Mouse (Mus musculus): ENCODE results near the gene Arhgap15. TPM values are rescaled to one million over a fixed set of nuclear protein-coding genes. Genes with fewer than 3 reads are reported as not detected.

Gene Arhgap15
- polyA plus RNA-seq, 1 experiment from 2014 or later = 2.8 TPM

GRCm38 (mm10) chr2:44016720-44017119 is 268.1 kb downstream of the Arhgap15 start:
- DNase-seq (ENCODE audit: low spot score) (no peak), ATAC-seq (ENCODE audit: low read depth) (no peak)
- Histone ChIP-seq H3K27ac (replicated peaks; ENCODE audit: low read depth, low read length) (no peak overlapping the region), H3K9me3 (ENCODE audit: control insufficient read depth, low read length) (no peaks in the 10 kb centered on the region), H3K4me1 (ENCODE audit: control insufficient read depth, insufficient read depth, low read length) (no peaks in the 10 kb centered on the region), H3K36me3 (ENCODE audit: control insufficient read depth, insufficient read depth, low read length) (no peaks in the 10 kb centered on the region), H3K27me3 (replicated peaks; ENCODE audit: control insufficient read depth, insufficient read depth, low read length) (no peaks in the 10 kb centered on the region), H3K9ac (ENCODE audit: low read depth, low read length) (no peak overlapping the region), H3K4me2 (ENCODE audit: low read depth, low read length) (no peak overlapping the region), H3K4me3 (ENCODE audit: low read depth, low read length) (no peak overlapping the region)
- WGBS = 77% methylated on average over 3 of the region's 3 CpGs

DNA sequence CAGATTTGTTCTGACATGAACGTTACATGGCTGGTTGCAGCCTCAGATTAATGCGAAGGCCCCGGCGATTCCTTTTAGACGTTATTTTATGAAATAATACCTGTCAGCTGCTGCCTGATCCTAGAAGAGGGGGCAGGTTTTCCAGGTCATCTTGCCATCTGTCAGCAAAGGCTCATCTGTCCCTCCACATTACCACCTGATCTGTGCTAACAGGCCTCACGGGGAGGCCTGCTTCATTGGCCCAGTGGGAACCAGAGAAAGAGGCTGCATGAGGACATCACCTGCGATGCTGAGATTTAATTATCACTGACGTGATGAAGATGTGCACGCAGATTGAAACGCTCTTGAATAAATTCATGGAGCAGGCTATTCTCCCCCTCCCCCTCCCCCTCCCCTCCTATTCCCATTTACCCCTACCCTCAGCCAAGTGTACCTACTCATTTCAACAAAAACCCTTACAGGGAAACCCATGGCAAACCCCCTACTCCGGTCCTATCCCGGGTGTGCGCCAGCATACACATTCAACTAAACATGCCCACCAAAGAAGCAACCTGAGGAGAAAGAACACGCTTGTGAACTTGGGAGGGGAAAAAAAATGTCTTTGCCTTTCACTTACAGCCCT is 268.9 kb downstream of the Arhgap15 start:
- Histone ChIP-seq H3K36me3 (ENCODE audit: control insufficient read depth, insufficient read depth, low read length) (no peaks in the 10 kb centered on the region), H3K27me3 (replicated peaks; ENCODE audit: control insufficient read depth, insufficient read depth, low read length) (no peaks in the 10 kb centered on the region), H3K4me3 (ENCODE audit: low read depth, low read length) (no peak overlapping the region), H3K9me3 (ENCODE audit: control insufficient read depth, low read length) (no peaks in the 10 kb centered on the region), H3K27ac (replicated peaks; ENCODE audit: low read depth, low read length) (no peak overlapping the region), H3K4me2 (ENCODE audit: low read depth, low read length) (no peak overlapping the region), H3K9ac (ENCODE audit: low read depth, low read length) (no peak overlapping the region), H3K4me1 (ENCODE audit: control insufficient read depth, insufficient read depth, low read length) (no peaks in the 10 kb centered on the region)
- ATAC-seq (ENCODE audit: low read depth) (peak; percentile 50; the same call in 1 of the 2 replicates), DNase-seq (ENCODE audit: low spot score) (peak; percentile 27)
- WGBS = 78% methylated on average over 14 of the region's 14 CpGs

DNA sequence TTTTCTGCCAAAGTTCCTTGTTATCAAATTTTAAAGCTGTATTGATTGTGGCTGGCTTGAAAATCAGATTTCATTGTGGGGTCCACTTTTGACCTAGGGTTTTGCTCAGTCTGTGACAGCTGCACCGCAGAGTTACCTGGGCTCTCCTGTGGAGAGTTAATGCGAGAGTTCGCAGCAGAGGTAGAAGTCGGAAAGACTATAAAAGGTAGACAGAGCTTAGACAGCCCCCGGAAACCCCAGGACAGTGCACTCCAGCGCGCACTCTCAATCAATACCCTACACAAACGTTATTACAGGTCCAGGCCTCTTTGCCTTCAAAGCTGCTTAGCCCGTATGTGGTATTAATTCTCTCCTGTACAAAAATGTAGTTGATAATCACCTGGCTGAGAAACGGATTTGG is 269.4 kb downstream of the Arhgap15 start:
- H3K9ac ChIP-seq (ENCODE audit: low read depth, low read length) = no peak overlapping the region
- H3K27ac ChIP-seq (replicated peaks; ENCODE audit: low read depth, low read length) = no peak overlapping the region
- no peak for DNase-seq (ENCODE audit: low spot score)
- no peak overlapping the region for H3K4me2 ChIP-seq (ENCODE audit: low read depth, low read length)
- no peaks in the 10 kb centered on the region for H3K4me1 ChIP-seq (ENCODE audit: control insufficient read depth, insufficient read depth, low read length)
- no peak for ATAC-seq (ENCODE audit: low read depth)
- 79% methylated on average over 10 of the region's 10 CpGs for WGBS
- no peaks in the 10 kb centered on the region for H3K36me3 ChIP-seq (ENCODE audit: control insufficient read depth, insufficient read depth, low read length)
- H3K9me3 ChIP-seq (ENCODE audit: control insufficient read depth, low read length) = no peaks in the 10 kb centered on the region
- H3K4me3 ChIP-seq (ENCODE audit: low read depth, low read length) = no peak overlapping the region
- no peaks in the 10 kb centered on the region for H3K27me3 ChIP-seq (replicated peaks; ENCODE audit: control insufficient read depth, insufficient read depth, low read length)

DNA sequence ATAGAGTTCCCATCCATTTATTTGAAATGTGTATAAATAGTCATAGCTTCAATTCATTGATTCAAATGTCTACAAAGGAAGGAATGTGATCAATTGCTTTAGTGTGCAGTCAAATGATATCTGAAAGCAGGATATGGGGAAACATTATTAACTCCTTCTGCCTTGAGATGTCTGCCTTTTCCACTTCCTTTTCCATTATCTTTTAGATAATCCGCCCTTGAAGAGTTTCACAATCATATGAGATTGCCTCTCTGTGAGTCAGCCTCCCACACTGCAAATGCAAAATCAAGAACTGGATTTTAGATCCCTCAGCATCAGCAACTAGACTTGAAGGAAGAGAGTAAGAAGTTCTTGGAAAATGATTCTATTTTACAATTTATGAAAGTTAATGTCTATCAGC is 276.1 kb downstream of the Arhgap15 start:
- Histone ChIP-seq H3K36me3 (ENCODE audit: control insufficient read depth, insufficient read depth, low read length) (no peaks in the 10 kb centered on the region), H3K4me2 (ENCODE audit: low read depth, low read length) (no peak overlapping the region), H3K9me3 (ENCODE audit: control insufficient read depth, low read length) (no peaks in the 10 kb centered on the region), H3K4me3 (ENCODE audit: low read depth, low read length) (no peak overlapping the region), H3K4me1 (ENCODE audit: control insufficient read depth, insufficient read depth, low read length) (no peaks in the 10 kb centered on the region), H3K9ac (ENCODE audit: low read depth, low read length) (no peak overlapping the region), H3K27ac (replicated peaks; ENCODE audit: low read depth, low read length) (no peak overlapping the region), H3K27me3 (replicated peaks; ENCODE audit: control insufficient read depth, insufficient read depth, low read length) (no peaks in the 10 kb centered on the region)
- DNase-seq (ENCODE audit: low spot score) (no peak), ATAC-seq (ENCODE audit: low read depth) (no peak)
- WGBS = 82% methylated on average over 1 of the region's 1 CpGs

DNA sequence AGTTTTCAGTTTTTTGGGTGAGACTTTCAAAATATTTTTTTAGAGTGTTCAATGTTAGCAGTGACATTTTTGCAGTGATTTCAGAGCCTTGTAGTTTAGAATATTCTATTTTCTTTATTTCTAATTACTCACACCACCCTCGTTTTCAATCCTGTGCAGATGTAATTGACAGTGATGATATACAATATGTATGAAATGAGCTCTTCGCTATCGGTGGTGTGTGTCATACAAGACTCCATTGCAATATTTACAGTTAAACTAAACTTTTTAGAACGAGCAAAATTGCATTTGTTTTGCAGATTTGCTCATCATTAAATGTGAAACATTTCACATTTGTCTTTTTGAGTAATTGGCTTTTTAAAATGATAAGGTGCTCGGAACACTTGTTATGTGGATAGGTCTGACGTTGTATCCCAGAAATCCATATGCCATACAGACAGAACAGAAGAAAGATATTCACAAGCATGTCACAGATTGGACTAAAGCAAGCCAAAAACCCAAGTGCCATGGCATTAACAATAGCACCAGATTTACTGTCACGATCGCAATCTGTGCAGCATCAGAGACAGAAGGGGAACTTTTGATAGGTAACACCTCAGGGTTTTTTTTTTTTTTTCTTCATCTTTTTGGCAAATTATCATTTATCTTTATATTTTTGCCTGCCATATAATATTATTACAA is 280.6 kb downstream of the Arhgap15 start:
- no peaks in the 10 kb centered on the region for H3K27me3 ChIP-seq (replicated peaks; ENCODE audit: control insufficient read depth, insufficient read depth, low read length)
- ATAC-seq (ENCODE audit: low read depth) (no peak), DNase-seq (ENCODE audit: low spot score) (no peak)
- no peaks in the 10 kb centered on the region for H3K9me3 ChIP-seq (ENCODE audit: control insufficient read depth, low read length)
- H3K9ac ChIP-seq (ENCODE audit: low read depth, low read length) = no peak overlapping the region
- no peak overlapping the region for H3K27ac ChIP-seq (replicated peaks; ENCODE audit: low read depth, low read length)
- no peaks in the 10 kb centered on the region for H3K36me3 ChIP-seq (ENCODE audit: control insufficient read depth, insufficient read depth, low read length)
- H3K4me3 ChIP-seq (ENCODE audit: low read depth, low read length) = no peak overlapping the region
- WGBS = 88% methylated on average over 8 of the region's 8 CpGs
- H3K4me1 ChIP-seq (ENCODE audit: control insufficient read depth, insufficient read depth, low read length) = no peaks in the 10 kb centered on the region
- no peak overlapping the region for H3K4me2 ChIP-seq (ENCODE audit: low read depth, low read length)

- WGBS = 80% methylated on average over 10 of the region's 10 CpGs
- Histone ChIP-seq H3K36me3 (ENCODE audit: control insufficient read depth, insufficient read depth, low read length) (no peaks in the 10 kb centered on the region), H3K4me3 (ENCODE audit: low read depth, low read length) (no peak overlapping the region), H3K9ac (ENCODE audit: low read depth, low read length) (no peak overlapping the region), H3K4me1 (ENCODE audit: control insufficient read depth, insufficient read depth, low read length) (no peaks in the 10 kb centered on the region), H3K27me3 (replicated peaks; ENCODE audit: control insufficient read depth, insufficient read depth, low read length) (no peaks in the 10 kb centered on the region), H3K27ac (replicated peaks; ENCODE audit: low read depth, low read length) (no peak overlapping the region), H3K4me2 (ENCODE audit: low read depth, low read length) (no peak overlapping the region), H3K9me3 (ENCODE audit: control insufficient read depth, low read length) (no peaks in the 10 kb centered on the region)
- no peak for DNase-seq (ENCODE audit: low spot score)
- no peak for ATAC-seq (ENCODE audit: low read depth)
Measured at GRCm38 (mm10) chr2:44029865-44030264, 281.2 kb downstream of the Arhgap15 start.

GRCm38 (mm10) chr2:44039522-44040203 is 291.0 kb downstream of the Arhgap15 start:
- Histone ChIP-seq H3K36me3 (ENCODE audit: control insufficient read depth, insufficient read depth, low read length) (no peaks in the 10 kb centered on the region), H3K4me1 (ENCODE audit: control insufficient read depth, insufficient read depth, low read length) (no peaks in the 10 kb centered on the region)
- WGBS = 76% methylated on average over 3 of the region's 3 CpGs

GRCm38 (mm10) chr2:44044088-44044487 is 295.5 kb downstream of the Arhgap15 start:
- H3K27me3 ChIP-seq (replicated peaks; ENCODE audit: control insufficient read depth, insufficient read depth, low read length) = no peaks in the 10 kb centered on the region
- no peaks in the 10 kb centered on the region for H3K36me3 ChIP-seq (ENCODE audit: control insufficient read depth, insufficient read depth, low read length)
- no peaks in the 10 kb centered on the region for H3K4me1 ChIP-seq (ENCODE audit: control insufficient read depth, insufficient read depth, low read length)
- no peak overlapping the region for H3K4me2 ChIP-seq (ENCODE audit: low read depth, low read length)
- no peak overlapping the region for H3K4me3 ChIP-seq (ENCODE audit: low read depth, low read length)
- peak; percentile 37 for DNase-seq (ENCODE audit: low spot score)
- no peak overlapping the region for H3K9ac ChIP-seq (ENCODE audit: low read depth, low read length)
- no peaks in the 10 kb centered on the region for H3K9me3 ChIP-seq (ENCODE audit: control insufficient read depth, low read length)
- no peak overlapping the region for H3K27ac ChIP-seq (replicated peaks; ENCODE audit: low read depth, low read length)
- WGBS = 40% methylated on average over 2 of the region's 2 CpGs
- ATAC-seq (ENCODE audit: low read depth) = no peak

More at GRCm38 (mm10) chr2:44039522-44040203, 291.0 kb downstream of the Arhgap15 start:
- DNase-seq (ENCODE audit: low spot score) = no peak
- no peak overlapping the region for H3K9ac ChIP-seq (ENCODE audit: low read depth, low read length)
- no peak overlapping the region for H3K27ac ChIP-seq (replicated peaks; ENCODE audit: low read depth, low read length)
- H3K27me3 ChIP-seq (replicated peaks; ENCODE audit: control insufficient read depth, insufficient read depth, low read length) = no peaks in the 10 kb centered on the region
- H3K9me3 ChIP-seq (ENCODE audit: control insufficient read depth, low read length) = no peaks in the 10 kb centered on the region
- no peak for ATAC-seq (ENCODE audit: low read depth)
- H3K4me3 ChIP-seq (ENCODE audit: low read depth, low read length) = no peak overlapping the region
- H3K4me2 ChIP-seq (ENCODE audit: low read depth, low read length) = no peak overlapping the region

All from embryonic facial prominence, embryonic 14.5 days (tissue).